Mouse (Mus musculus): ENCODE results near the gene Trio.
A peak's percentile ranks its signal among the peaks of the same experiment; 100 is the strongest.

The Trio gene

GRCm38 (mm10) chr15:27945570-27945969 is 80.1 kb downstream of the Trio start:
- DNase-seq (ENCODE audit: low read depth, low spot score), result no peak

- no peak for DNase-seq (ENCODE audit: low read depth, low spot score)
These were observed 80.8 kb downstream of the Trio start for GRCm38 (mm10) chr15:27944898-27945297.

GRCm38 (mm10) chr15:27943486-27944195 is 82.0 kb downstream of the Trio start:
- no peak for DNase-seq (ENCODE audit: low read depth, low spot score)

- DNase-seq (ENCODE audit: low read depth, low spot score), result no peak
These were observed 83.3 kb downstream of the Trio start for GRCm38 (mm10) chr15:27942148-27942847.

GRCm38 (mm10) chr15:27941441-27941840 is 84.2 kb downstream of the Trio start:
- DNase-seq (ENCODE audit: low read depth, low spot score), result no peak

- no peak for DNase-seq (ENCODE audit: low read depth, low spot score)
These were observed 84.6 kb downstream of the Trio start for GRCm38 (mm10) chr15:27941020-27941419.

- no peak for DNase-seq (ENCODE audit: low read depth, low spot score)
These were observed 85.6 kb downstream of the Trio start for GRCm38 (mm10) chr15:27940032-27940431.

GRCm38 (mm10) chr15:27938886-27939285 is 86.8 kb downstream of the Trio start:
- no peak for DNase-seq (ENCODE audit: low read depth, low spot score)

- DNase-seq (ENCODE audit: low read depth, low spot score), result no peak
These were observed 87.5 kb downstream of the Trio start for GRCm38 (mm10) chr15:27937861-27938833.

- DNase-seq (ENCODE audit: low read depth, low spot score), result peak; percentile 54
These were observed 88.4 kb downstream of the Trio start for GRCm38 (mm10) chr15:27937003-27937860.

- no peak for DNase-seq (ENCODE audit: low read depth, low spot score)
These were observed 89.6 kb downstream of the Trio start for GRCm38 (mm10) chr15:27935772-27936746.

GRCm38 (mm10) chr15:27933270-27933669 is 92.4 kb downstream of the Trio start:
- DNase-seq (ENCODE audit: low read depth, low spot score), result no peak

GRCm38 (mm10) chr15:27931891-27932290 is 93.8 kb downstream of the Trio start:
- DNase-seq (ENCODE audit: low read depth, low spot score), result no peak

- no peak for DNase-seq (ENCODE audit: low read depth, low spot score)
These were observed 94.2 kb downstream of the Trio start for GRCm38 (mm10) chr15:27931459-27931858.

- DNase-seq (ENCODE audit: low read depth, low spot score), result no peak
These were observed 98.0 kb downstream of the Trio start for GRCm38 (mm10) chr15:27927614-27928013.

- no peak for DNase-seq (ENCODE audit: low read depth, low spot score)
These were observed 98.7 kb downstream of the Trio start for GRCm38 (mm10) chr15:27926941-27927340.

GRCm38 (mm10) chr15:27926450-27926849 is 99.2 kb downstream of the Trio start:
- no peak for DNase-seq (ENCODE audit: low read depth, low spot score)

GRCm38 (mm10) chr15:27925865-27926264 is 99.8 kb downstream of the Trio start:
- DNase-seq (ENCODE audit: low read depth, low spot score), result no peak

- no peak for DNase-seq (ENCODE audit: low read depth, low spot score)
These were observed 100.5 kb downstream of the Trio start for GRCm38 (mm10) chr15:27925004-27925635.

All from retina, postnatal 7 days (tissue).